Mouse (Mus musculus) intestine, embryonic 15.5 days (tissue): ENCODE data around the gene Phlpp1. TPM values are rescaled to one million over a fixed set of nuclear protein-coding genes. Genes with fewer than 3 reads are reported as not detected.

Experiments used
- ATAC-seq: fragments of 200-750 bp; cut with Nextera tagmentation; 2 replicates; pipeline ENCODE4 v1.8.0; 2017; ENCODE audit warnings: moderate TSS enrichment, moderate library complexity
- H3K27ac ChIP-seq: fragments of 300-500 bp; sonication (generic); 2 replicates; pipeline ENCODE4 v1.5.1; 2015; ENCODE audit warnings: mild to moderate bottlenecking, inconsistent platforms
- H3K27me3 ChIP-seq: fragments of 300-500 bp; sonication (generic); replicated peaks from 2 replicates; pipeline ENCODE4 v1.6.1; 2015; ENCODE audit warnings: inconsistent platforms
- H3K36me3 ChIP-seq: fragments of 300-500 bp; sonication (generic); 2 replicates; pipeline ENCODE4 v1.6.1; 2015; ENCODE audit warnings: inconsistent platforms
- H3K4me1 ChIP-seq: fragments of 300-500 bp; sonication (generic); replicated peaks from 2 replicates; pipeline ENCODE4 v1.6.1; 2015; ENCODE audit warnings: inconsistent platforms
- H3K4me2 ChIP-seq: fragments of 300-500 bp; sonication (generic); replicated peaks from 2 replicates; pipeline ENCODE4 v1.6.1; 2015; ENCODE audit warnings: mild to moderate bottlenecking, inconsistent platforms
- H3K4me3 ChIP-seq: fragments of 300-500 bp; sonication (generic); replicated peaks from 2 replicates; pipeline ENCODE4 v1.5.1; 2015; ENCODE audit warnings: inconsistent platforms
- H3K9ac ChIP-seq: fragments of 300-500 bp; sonication (generic); 2 replicates; pipeline ENCODE4 v1.6.1; 2015; ENCODE audit warnings: inconsistent platforms
- H3K9me3 ChIP-seq: fragments of 300-500 bp; sonication (generic); 2 replicates; pipeline ENCODE4 v1.6.1; 2016; ENCODE audit warnings: inconsistent platforms
- WGBS: fragments of 180-500 bp; shearing (Covaris S2); methylation state at CpG from one replicate; pipeline ENCODE4 v1.1.7; 2015; 5-methylcytosine and 5-hydroxymethylcytosine counted together
- polyA plus RNA-seq: library from polyadenylated mRNA; unstranded; fragments of >200 nt; fragmentation: Nextera tagmentation; extraction: Ambion mirVana; gene quantifications from 2 replicates; pipeline ENCODE4 v1.2.1, GENCODE M21; 2015

Phlpp1 gene
- polyA plus RNA-seq, 1 experiment from 2014 or later = 3.2 TPM

GRCm38 (mm10) chr1:106352801-106353511 lies 181.4 kb downstream of the Phlpp1 start:
- Histone ChIP-seq H3K36me3 (no peaks in the 10 kb centered on the region), H3K9me3 (no peaks in the 10 kb centered on the region), H3K4me1 (no peaks in the 10 kb centered on the region), H3K4me3 (no peak overlapping the region), H3K4me2 (no peak overlapping the region), H3K9ac (no peak overlapping the region), H3K27ac (no peak overlapping the region), H3K27me3 (no peaks in the 10 kb centered on the region)
- ATAC-seq = no peak
- 68% methylated on average over 2 of the region's 2 CpGs for WGBS

- Histone ChIP-seq H3K27me3 (no peaks in the 10 kb centered on the region), H3K27ac (no peak overlapping the region), H3K4me3 (no peak overlapping the region), H3K4me1 (no peaks in the 10 kb centered on the region), H3K9me3 (no peaks in the 10 kb centered on the region), H3K9ac (no peak overlapping the region), H3K4me2 (no peak overlapping the region), H3K36me3 (no peaks in the 10 kb centered on the region)
- ATAC-seq = no peak
- WGBS = 74% methylated on average over 4 of the region's 4 CpGs
These were observed 182.4 kb downstream of the Phlpp1 start for GRCm38 (mm10) chr1:106353993-106354392.

GRCm38 (mm10) chr1:106359474-106359873 lies 187.9 kb downstream of the Phlpp1 start:
- H3K36me3 ChIP-seq = no peaks in the 10 kb centered on the region
- H3K4me1 ChIP-seq = no peaks in the 10 kb centered on the region
- ATAC-seq = no peak
- H3K9ac ChIP-seq = no peak overlapping the region
- H3K27ac ChIP-seq = no peak overlapping the region
- H3K4me3 ChIP-seq = no peak overlapping the region
- H3K9me3 ChIP-seq = no peaks in the 10 kb centered on the region
- no peak overlapping the region for H3K4me2 ChIP-seq
- no peaks in the 10 kb centered on the region for H3K27me3 ChIP-seq

GRCm38 (mm10) chr1:106362841-106363604 lies 191.5 kb downstream of the Phlpp1 start:
- no peak overlapping the region for H3K4me3 ChIP-seq
- H3K9ac ChIP-seq = no peak overlapping the region
- H3K36me3 ChIP-seq = no peaks in the 10 kb centered on the region
- ATAC-seq = no peak
- H3K27ac ChIP-seq = no peak overlapping the region
- H3K9me3 ChIP-seq = no peaks in the 10 kb centered on the region
- H3K27me3 ChIP-seq = no peaks in the 10 kb centered on the region
- H3K4me1 ChIP-seq = no peaks in the 10 kb centered on the region
- H3K4me2 ChIP-seq = no peak overlapping the region
- WGBS = 78% methylated on average over 3 of the region's 3 CpGs

GRCm38 (mm10) chr1:106369330-106369729 lies 197.8 kb downstream of the Phlpp1 start:
- no peak overlapping the region for H3K4me3 ChIP-seq
- 71% methylated on average over 3 of the region's 3 CpGs for WGBS

GRCm38 (mm10) chr1:106372446-106372845 lies 200.9 kb downstream of the Phlpp1 start:
- WGBS = 53% methylated on average over 2 of the region's 2 CpGs
- no peak for ATAC-seq
- no peak overlapping the region for H3K4me2 ChIP-seq

More at GRCm38 (mm10) chr1:106369330-106369729, 197.8 kb downstream of the Phlpp1 start:
- H3K27ac ChIP-seq = no peak overlapping the region
- no peak for ATAC-seq
- H3K27me3 ChIP-seq = no peaks in the 10 kb centered on the region
- no peaks in the 10 kb centered on the region for H3K36me3 ChIP-seq
- H3K4me1 ChIP-seq = no peaks in the 10 kb centered on the region
- no peak overlapping the region for H3K9ac ChIP-seq
- H3K4me2 ChIP-seq = no peak overlapping the region
- no peaks in the 10 kb centered on the region for H3K9me3 ChIP-seq

GRCm38 (mm10) chr1:106373656-106374055 lies 202.1 kb downstream of the Phlpp1 start:
- Histone ChIP-seq H3K9ac (no peak overlapping the region), H3K36me3 (no peaks in the 10 kb centered on the region), H3K9me3 (no peaks in the 10 kb centered on the region), H3K4me3 (no peak overlapping the region), H3K4me1 (no peaks in the 10 kb centered on the region), H3K27me3 (no peaks in the 10 kb centered on the region), H3K4me2 (no peak overlapping the region), H3K27ac (no peak overlapping the region)
- 96% methylated on average over 1 of the region's 1 CpGs for WGBS
- ATAC-seq = no peak

More at GRCm38 (mm10) chr1:106372446-106372845, 200.9 kb downstream of the Phlpp1 start:
- H3K9ac ChIP-seq = no peak overlapping the region
- H3K27me3 ChIP-seq = no peaks in the 10 kb centered on the region
- H3K4me1 ChIP-seq = no peaks in the 10 kb centered on the region
- no peak overlapping the region for H3K27ac ChIP-seq
- no peaks in the 10 kb centered on the region for H3K9me3 ChIP-seq
- H3K4me3 ChIP-seq = no peak overlapping the region
- H3K36me3 ChIP-seq = no peaks in the 10 kb centered on the region

GRCm38 (mm10) chr1:106374274-106374673 lies 202.7 kb downstream of the Phlpp1 start:
- no peaks in the 10 kb centered on the region for H3K27me3 ChIP-seq
- H3K4me3 ChIP-seq = no peak overlapping the region
- H3K27ac ChIP-seq = no peak overlapping the region
- no peak overlapping the region for H3K9ac ChIP-seq
- no peaks in the 10 kb centered on the region for H3K9me3 ChIP-seq
- no peaks in the 10 kb centered on the region for H3K4me1 ChIP-seq
- H3K36me3 ChIP-seq = no peaks in the 10 kb centered on the region
- no peak overlapping the region for H3K4me2 ChIP-seq
- ATAC-seq = no peak
- 95% methylated on average over 2 of the region's 2 CpGs for WGBS

- Histone ChIP-seq H3K9ac (no peak overlapping the region), H3K36me3 (no peaks in the 10 kb centered on the region), H3K4me3 (no peak overlapping the region), H3K27ac (no peak overlapping the region), H3K4me1 (no peaks in the 10 kb centered on the region), H3K9me3 (no peaks in the 10 kb centered on the region), H3K4me2 (no peak overlapping the region), H3K27me3 (no peaks in the 10 kb centered on the region)
- WGBS = 79% methylated on average over 4 of the region's 4 CpGs
- ATAC-seq = no peak
These were observed 203.4 kb downstream of the Phlpp1 start for GRCm38 (mm10) chr1:106374971-106375370.

- Histone ChIP-seq H3K27me3 (no peaks in the 10 kb centered on the region), H3K9ac (no peak overlapping the region), H3K4me3 (no peak overlapping the region), H3K36me3 (no peaks in the 10 kb centered on the region), H3K4me1 (no peaks in the 10 kb centered on the region), H3K4me2 (no peak overlapping the region), H3K27ac (no peak overlapping the region), H3K9me3 (no peaks in the 10 kb centered on the region)
- 58% methylated on average over 3 of the region's 3 CpGs for WGBS
- ATAC-seq = no peak
These were observed 204.5 kb downstream of the Phlpp1 start for GRCm38 (mm10) chr1:106376003-106376402.

- WGBS = 68% methylated on average over 1 of the region's 1 CpGs
- ATAC-seq = no peak
- H3K4me3 ChIP-seq = no peak overlapping the region
- no peak overlapping the region for H3K27ac ChIP-seq
- H3K9me3 ChIP-seq = no peaks in the 10 kb centered on the region
- no peaks in the 10 kb centered on the region for H3K36me3 ChIP-seq
- H3K4me1 ChIP-seq = no peaks in the 10 kb centered on the region
- no peak overlapping the region for H3K9ac ChIP-seq
- no peaks in the 10 kb centered on the region for H3K27me3 ChIP-seq
- no peak overlapping the region for H3K4me2 ChIP-seq
These were observed 208.9 kb downstream of the Phlpp1 start for GRCm38 (mm10) chr1:106380465-106380864.

- Histone ChIP-seq H3K27me3 (no peaks in the 10 kb centered on the region), H3K4me3 (no peak overlapping the region), H3K4me2 (no peak overlapping the region), H3K9me3 (no peaks in the 10 kb centered on the region), H3K9ac (no peak overlapping the region), H3K4me1 (no peaks in the 10 kb centered on the region), H3K27ac (no peak overlapping the region), H3K36me3 (no peaks in the 10 kb centered on the region)
- WGBS = 57% methylated on average over 5 of the region's 5 CpGs
- no peak for ATAC-seq
These were observed 215.0 kb downstream of the Phlpp1 start for GRCm38 (mm10) chr1:106386542-106386941.

GRCm38 (mm10) chr1:106387264-106387663 lies 215.7 kb downstream of the Phlpp1 start:
- H3K27ac ChIP-seq = no peak overlapping the region
- 88% methylated on average over 4 of the region's 4 CpGs for WGBS
- no peaks in the 10 kb centered on the region for H3K9me3 ChIP-seq
- no peak overlapping the region for H3K4me2 ChIP-seq
- no peaks in the 10 kb centered on the region for H3K4me1 ChIP-seq
- 0 out of 2 replicates have a peak, but pooled peaks cover 1% of the 10 kb centered on the region for H3K36me3 ChIP-seq
- no peaks in the 10 kb centered on the region for H3K27me3 ChIP-seq
- no peak for ATAC-seq
- H3K4me3 ChIP-seq = no peak overlapping the region
- no peak overlapping the region for H3K9ac ChIP-seq
